Mouse (Mus musculus) embryonic facial prominence, embryonic 10.5 days (tissue): ENCODE data around the gene Plekhj1. TPM values are rescaled to one million over a fixed set of nuclear protein-coding genes. Genes with fewer than 3 reads are reported as not detected.
"Not testable (repeated sequence)": the region's sequence is repeated elsewhere in the genome, so short reads cannot be mapped to it uniquely, and the experiment has no call there.

Experiments used
- DNase-seq: peaks from one replicate; pipeline ENCODE4 v3.0.0-alpha.2; 2017; ENCODE audit warnings: low spot score
- H3K27ac ChIP-seq: fragments of 300-500 bp; sonication (generic); replicated peaks from 2 replicates; pipeline ENCODE4 v1.5.1; 2016; ENCODE audit warnings: mild to moderate bottlenecking
- H3K27me3 ChIP-seq: fragments of 300-500 bp; sonication (generic); replicated peaks from 2 replicates; pipeline ENCODE4 v1.6.1; 2016; ENCODE audit warnings: low read depth, mild to moderate bottlenecking; ENCODE audit not compliant: poor library complexity, severe bottlenecking
- H3K36me3 ChIP-seq: fragments of 300-500 bp; sonication (generic); replicated peaks from 2 replicates; pipeline ENCODE4 v1.6.1; 2016; ENCODE audit warnings: mild to moderate bottlenecking, moderate library complexity
- H3K4me1 ChIP-seq: fragments of 300-500 bp; sonication (generic); 2 replicates; pipeline ENCODE4 v1.6.1; 2016
- H3K4me3 ChIP-seq: fragments of 300-500 bp; sonication (generic); 2 replicates; pipeline ENCODE4 v1.5.1; 2016; ENCODE audit warnings: mild to moderate bottlenecking, moderate library complexity
- H3K9me3 ChIP-seq: fragments of 300-500 bp; sonication (generic); 2 replicates; pipeline ENCODE4 v1.6.1; 2016; ENCODE audit warnings: mild to moderate bottlenecking
- WGBS: fragments of 180-500 bp; shearing (Covaris S2); methylation state at CpG from one replicate; pipeline ENCODE4 v1.1.7; 2016; 5-methylcytosine and 5-hydroxymethylcytosine counted together
- polyA plus RNA-seq: library from polyadenylated mRNA; unstranded; fragments of >200 nt; fragmentation: Nextera tagmentation; extraction: Ambion mirVana; gene quantifications from 2 replicates; pipeline ENCODE4 v1.2.1, GENCODE M21; 2016

The Plekhj1 gene
- polyA plus RNA-seq, 1 experiment from 2014 or later: 181 TPM

GRCm38 (mm10) chr10:80822528-80822927 is 24.1 kb upstream of the Plekhj1 start:
- 89% methylated on average over 5 of the region's 5 CpGs for WGBS
- peaks cover 4% of the 10 kb centered on the region for H3K4me1 ChIP-seq
- H3K36me3 ChIP-seq: no peaks in the 10 kb centered on the region
- no peaks in the 10 kb centered on the region for H3K9me3 ChIP-seq
- no peak overlapping the region for H3K4me3 ChIP-seq
- no peaks in the 10 kb centered on the region for H3K27me3 ChIP-seq
- no peak for DNase-seq
- H3K27ac ChIP-seq: no peak overlapping the region

- no peak for DNase-seq
- H3K4me3 ChIP-seq: no peak overlapping the region
- no peaks in the 10 kb centered on the region for H3K27me3 ChIP-seq
- no peaks in the 10 kb centered on the region for H3K36me3 ChIP-seq
- H3K9me3 ChIP-seq: no peaks in the 10 kb centered on the region
- peaks cover 2% of the 10 kb centered on the region; the same call in 1 of the 2 replicates for H3K4me1 ChIP-seq
- 47% methylated on average over 2 of the region's 2 CpGs for WGBS
- H3K27ac ChIP-seq: no peak overlapping the region
Observed at GRCm38 (mm10) chr10:80821991-80822390, 23.6 kb upstream of the Plekhj1 start.

- no peaks in the 10 kb centered on the region for H3K36me3 ChIP-seq
- WGBS: 52% methylated on average over 3 of the region's 3 CpGs
- no peak overlapping the region for H3K27ac ChIP-seq
- H3K4me3 ChIP-seq: no peak overlapping the region
- no peak for DNase-seq
- no peaks in the 10 kb centered on the region for H3K9me3 ChIP-seq
- H3K4me1 ChIP-seq: no peaks in the 10 kb centered on the region
- H3K27me3 ChIP-seq: no peaks in the 10 kb centered on the region
Observed at GRCm38 (mm10) chr10:80819406-80819805, 21.0 kb upstream of the Plekhj1 start.

- no peak overlapping the region for H3K4me3 ChIP-seq
- no peaks in the 10 kb centered on the region for H3K9me3 ChIP-seq
- H3K27ac ChIP-seq: no peak overlapping the region
- H3K27me3 ChIP-seq: no peaks in the 10 kb centered on the region
- no peaks in the 10 kb centered on the region for H3K4me1 ChIP-seq
- DNase-seq: no peak
- no peaks in the 10 kb centered on the region for H3K36me3 ChIP-seq
- 60% methylated on average over 6 of the region's 6 CpGs for WGBS
Observed at GRCm38 (mm10) chr10:80818599-80819281, 20.3 kb upstream of the Plekhj1 start.

GRCm38 (mm10) chr10:80817955-80818354 is 19.5 kb upstream of the Plekhj1 start:
- not testable (repeated sequence) for H3K4me1 ChIP-seq, H3K9me3 ChIP-seq, H3K36me3 ChIP-seq, H3K4me3 ChIP-seq, DNase-seq, H3K27me3 ChIP-seq, H3K27ac ChIP-seq
- WGBS: 85% methylated on average over 7 of the region's 7 CpGs

- H3K36me3 ChIP-seq: no peaks in the 10 kb centered on the region
- 0 out of 2 replicates have a peak, but pooled peaks cover 5% of the 10 kb centered on the region for H3K4me1 ChIP-seq
- no peaks in the 10 kb centered on the region for H3K9me3 ChIP-seq
- no peak overlapping the region for H3K27ac ChIP-seq
- WGBS: 65% methylated on average over 2 of the region's 2 CpGs
- H3K27me3 ChIP-seq: peaks cover 11% of the 10 kb centered on the region
- no peak for DNase-seq
- no peak overlapping the region for H3K4me3 ChIP-seq
Observed at GRCm38 (mm10) chr10:80817164-80817563, 18.7 kb upstream of the Plekhj1 start.

- not testable (repeated sequence) for DNase-seq, H3K9me3 ChIP-seq, H3K27ac ChIP-seq, H3K36me3 ChIP-seq, H3K4me3 ChIP-seq, H3K4me1 ChIP-seq
- WGBS: 78% methylated on average over 3 of the region's 3 CpGs
- H3K27me3 ChIP-seq: peaks cover 19% of the 10 kb centered on the region
Observed at GRCm38 (mm10) chr10:80816303-80816702, 17.9 kb upstream of the Plekhj1 start.

- 69% methylated on average over 7 of the region's 7 CpGs for WGBS
- H3K4me3 ChIP-seq: no peak overlapping the region
Observed at GRCm38 (mm10) chr10:80814800-80815199, 16.4 kb upstream of the Plekhj1 start.

GRCm38 (mm10) chr10:80813366-80813765 is 14.9 kb upstream of the Plekhj1 start, which contains the start of gene Jsrp1:
Jsrp1 (minus strand) TSS chr10:80813498.
- peaks cover 26% of the 10 kb centered on the region for H3K4me1 ChIP-seq
- no peak within 1 kb of the TSS for H3K4me3 ChIP-seq
- no peak for DNase-seq
- H3K9me3 ChIP-seq: no peaks in the 10 kb centered on the region
- peaks cover 49% of the 10 kb centered on the region for H3K27me3 ChIP-seq
- no peak within 1 kb of the TSS for H3K27ac ChIP-seq
- no peaks in the 10 kb centered on the region for H3K36me3 ChIP-seq
- 85% methylated on average over 4 of the region's 4 CpGs for WGBS

More at GRCm38 (mm10) chr10:80814800-80815199, 16.4 kb upstream of the Plekhj1 start:
- Histone ChIP-seq H3K36me3 (no peaks in the 10 kb centered on the region), H3K9me3 (no peaks in the 10 kb centered on the region), H3K27ac (no peak overlapping the region), H3K27me3 (peaks cover 34% of the 10 kb centered on the region), H3K4me1 (peaks cover 13% of the 10 kb centered on the region)
- no peak for DNase-seq

GRCm38 (mm10) chr10:80812391-80813041 is 14.1 kb upstream of the Plekhj1 start:
- Histone ChIP-seq H3K27ac (no peak overlapping the region), H3K27me3 (peaks cover 57% of the 10 kb centered on the region), H3K4me3 (no peak overlapping the region), H3K36me3 (no peaks in the 10 kb centered on the region), H3K4me1 (peaks cover 34% of the 10 kb centered on the region), H3K9me3 (no peaks in the 10 kb centered on the region)
- no peak for DNase-seq
- WGBS: 64% methylated on average over 5 of the region's 5 CpGs

- Histone ChIP-seq H3K27me3 (peaks cover 79% of the 10 kb centered on the region), H3K36me3 (peaks cover 20% of the 10 kb centered on the region), H3K4me3 (peak overlapping the region; percentile 40), H3K9me3 (no peaks in the 10 kb centered on the region), H3K4me1 (peaks cover 59% of the 10 kb centered on the region), H3K27ac (no peak overlapping the region)
- 3% methylated on average over 20 of the region's 20 CpGs for WGBS
- no peak for DNase-seq
Observed at GRCm38 (mm10) chr10:80810084-80810483, 11.7 kb upstream of the Plekhj1 start.

- Histone ChIP-seq H3K27ac (peak overlapping the region; percentile 63), H3K4me3 (peak overlapping the region; percentile 68), H3K36me3 (peaks cover 29% of the 10 kb centered on the region), H3K9me3 (no peaks in the 10 kb centered on the region), H3K4me1 (peaks cover 67% of the 10 kb centered on the region), H3K27me3 (peaks cover 82% of the 10 kb centered on the region)
- 9% methylated on average over 18 of the region's 18 CpGs for WGBS
- DNase-seq: no peak
Observed at GRCm38 (mm10) chr10:80808985-80809632, 10.7 kb upstream of the Plekhj1 start.
